Mouse (Mus musculus) embryonic facial prominence, embryonic 11.5 days (tissue): ENCODE measurements at regions not wholly inside any gene's neighbourhood (a gene's known extent, or its start where the extent isn't known, plus 50 kb on each side); places are given as distances from the start of the nearest gene placed in this dataset.

ENCODE experiments used
- ATAC-seq: fragments of 200-750 bp; cut with Nextera tagmentation; replicated peaks from 2 replicates; pipeline ENCODE4 v1.8.0; 2017; ENCODE audit warnings: low read depth; ENCODE audit not compliant: insufficient number of reproducible peaks, low FRiP score, low TSS enrichment
- DNase-seq: peaks from one replicate; pipeline ENCODE4 v3.0.0-alpha.2; 2015; ENCODE audit warnings: low spot score
- H3K27ac ChIP-seq: fragments of 300-500 bp; sonication (generic); replicated peaks from 2 replicates; pipeline ENCODE4 v1.5.1; 2014; ENCODE audit warnings: mild to moderate bottlenecking, low read depth, low read length, control low read depth
- H3K27me3 ChIP-seq: fragments of 300-500 bp; sonication (generic); 2 replicates; pipeline ENCODE4 v1.6.1; 2014; ENCODE audit warnings: mild to moderate bottlenecking, low read length, moderate library complexity, mixed read lengths; ENCODE audit not compliant: control insufficient read depth, insufficient read depth
- H3K36me3 ChIP-seq: fragments of 300-500 bp; sonication (generic); replicated peaks from 2 replicates; pipeline ENCODE4 v1.6.1; 2014; ENCODE audit warnings: low read depth, mild to moderate bottlenecking, low read length, moderate library complexity, mixed read lengths; ENCODE audit not compliant: control insufficient read depth, insufficient read depth
- H3K4me1 ChIP-seq: fragments of 300-500 bp; sonication (generic); 2 replicates; pipeline ENCODE4 v1.6.1; 2014; ENCODE audit warnings: low read length, mixed read lengths; ENCODE audit not compliant: control insufficient read depth, insufficient read depth
- H3K4me2 ChIP-seq: fragments of 300-500 bp; sonication (generic); 2 replicates; pipeline ENCODE4 v1.6.1; 2014; ENCODE audit warnings: low read depth, mild to moderate bottlenecking, control low read depth, low read length, moderate library complexity
- H3K4me3 ChIP-seq: fragments of 300-500 bp; sonication (generic); 2 replicates; pipeline ENCODE4 v1.5.1; 2014; ENCODE audit warnings: low read depth, low read length, control low read depth
- H3K9ac ChIP-seq: fragments of 300-500 bp; sonication (generic); replicated peaks from 2 replicates; pipeline ENCODE4 v1.6.1; 2014; ENCODE audit warnings: mild to moderate bottlenecking, control low read depth, low read length
- H3K9me3 ChIP-seq: fragments of 300-500 bp; sonication (generic); replicated peaks from 2 replicates; pipeline ENCODE4 v1.6.1; 2016; ENCODE audit warnings: mild to moderate bottlenecking, low read length, inconsistent platforms, mixed read lengths; ENCODE audit not compliant: control insufficient read depth
- WGBS: fragments of 180-500 bp; shearing (Covaris S2); extraction: QIAGEN DNeasy Blood & Tissue Kit; methylation state at CpG from one replicate; pipeline ENCODE4 v1.1.7; 2014; 5-methylcytosine and 5-hydroxymethylcytosine counted together

GRCm38 (mm10) chr13:75503394-75503793 lies 203.2 kb upstream of the Ell2 start:
- no peak overlapping the region for H3K4me3 ChIP-seq
- no peak overlapping the region for H3K9ac ChIP-seq
- H3K27me3 ChIP-seq: no peaks in the 10 kb centered on the region
- H3K27ac ChIP-seq: no peak overlapping the region
- DNase-seq (no peak), ATAC-seq (no peak)
- no peak overlapping the region for H3K4me2 ChIP-seq
- no peaks in the 10 kb centered on the region for H3K36me3 ChIP-seq
- H3K9me3 ChIP-seq: no peaks in the 10 kb centered on the region
- no peaks in the 10 kb centered on the region for H3K4me1 ChIP-seq

- no peaks in the 10 kb centered on the region for H3K36me3 ChIP-seq
- DNase-seq (no peak), ATAC-seq (no peak)
- 29% methylated on average over 1 of the region's 1 CpGs for WGBS
- H3K4me1 ChIP-seq: no peaks in the 10 kb centered on the region
- H3K27ac ChIP-seq: no peak overlapping the region
- no peak overlapping the region for H3K9ac ChIP-seq
- no peak overlapping the region for H3K4me3 ChIP-seq
- H3K4me2 ChIP-seq: no peak overlapping the region
- no peaks in the 10 kb centered on the region for H3K9me3 ChIP-seq
- no peaks in the 10 kb centered on the region for H3K27me3 ChIP-seq
Measured at GRCm38 (mm10) chr13:75514315-75515020, 192.1 kb upstream of the Ell2 start.

GRCm38 (mm10) chr13:75523293-75524278 lies 183.0 kb upstream of the Ell2 start:
- H3K4me1 ChIP-seq: no peaks in the 10 kb centered on the region
- no peak for DNase-seq
- 85% methylated on average over 4 of the region's 4 CpGs for WGBS
- H3K27ac ChIP-seq: no peak overlapping the region
- H3K9me3 ChIP-seq: no peaks in the 10 kb centered on the region
- peak; percentile 14; the same call in 1 of the 2 replicates for ATAC-seq
- H3K4me3 ChIP-seq: no peak overlapping the region
- no peak overlapping the region for H3K9ac ChIP-seq
- H3K4me2 ChIP-seq: no peak overlapping the region
- H3K36me3 ChIP-seq: no peaks in the 10 kb centered on the region
- no peaks in the 10 kb centered on the region for H3K27me3 ChIP-seq

GRCm38 (mm10) chr13:75524481-75524880 lies 182.1 kb upstream of the Ell2 start:
- no peaks in the 10 kb centered on the region for H3K9me3 ChIP-seq
- H3K36me3 ChIP-seq: no peaks in the 10 kb centered on the region
- no peaks in the 10 kb centered on the region for H3K4me1 ChIP-seq
- no peak overlapping the region for H3K27ac ChIP-seq
- no peak overlapping the region for H3K9ac ChIP-seq
- H3K4me3 ChIP-seq: no peak overlapping the region
- DNase-seq (no peak), ATAC-seq (no peak)
- 95% methylated on average over 4 of the region's 4 CpGs for WGBS
- no peak overlapping the region for H3K4me2 ChIP-seq
- no peaks in the 10 kb centered on the region for H3K27me3 ChIP-seq

- DNase-seq: no peak
- no peaks in the 10 kb centered on the region for H3K4me1 ChIP-seq
- H3K4me3 ChIP-seq: no peak overlapping the region
- no peaks in the 10 kb centered on the region for H3K9me3 ChIP-seq
- H3K36me3 ChIP-seq: no peaks in the 10 kb centered on the region
- 95% methylated on average over 1 of the region's 1 CpGs for WGBS
- no peak overlapping the region for H3K27ac ChIP-seq
- H3K9ac ChIP-seq: no peak overlapping the region
- H3K4me2 ChIP-seq: no peak overlapping the region
- no peaks in the 10 kb centered on the region for H3K27me3 ChIP-seq
- no peak for ATAC-seq
Measured at GRCm38 (mm10) chr13:75531566-75531965, 175.0 kb upstream of the Ell2 start.

- H3K36me3 ChIP-seq: no peaks in the 10 kb centered on the region
- H3K9ac ChIP-seq: no peak overlapping the region
- no peak overlapping the region for H3K4me2 ChIP-seq
- H3K27ac ChIP-seq: no peak overlapping the region
- DNase-seq (no peak), ATAC-seq (no peak)
- H3K27me3 ChIP-seq: no peaks in the 10 kb centered on the region
- H3K4me1 ChIP-seq: no peaks in the 10 kb centered on the region
- H3K9me3 ChIP-seq: no peaks in the 10 kb centered on the region
- H3K4me3 ChIP-seq: no peak overlapping the region
- WGBS: 57% methylated on average over 2 of the region's 2 CpGs
Measured at GRCm38 (mm10) chr13:75541446-75541845, 165.1 kb upstream of the Ell2 start.

- no peak overlapping the region for H3K4me3 ChIP-seq
- H3K27me3 ChIP-seq: no peaks in the 10 kb centered on the region
- no peaks in the 10 kb centered on the region for H3K9me3 ChIP-seq
- H3K36me3 ChIP-seq: no peaks in the 10 kb centered on the region
- H3K9ac ChIP-seq: no peak overlapping the region
- ATAC-seq: no peak
- H3K27ac ChIP-seq: no peak overlapping the region
- no peak overlapping the region for H3K4me2 ChIP-seq
- 77% methylated on average over 2 of the region's 2 CpGs for WGBS
- DNase-seq: no peak
- no peaks in the 10 kb centered on the region for H3K4me1 ChIP-seq
Measured at GRCm38 (mm10) chr13:75542253-75542945, 164.2 kb upstream of the Ell2 start.
